ENCODE assay signal across 9 mouse cellular contexts in genomic region chr14:97588182-97588581, GRCm38 (mm10).
DNase-seq lines count a peak whose midpoint lies in the region; ATAC-seq and TF ChIP-seq lines count a peak whose summit lies in the region.
"Had no signal": no experiment of that assay in that cellular context is flagged by ENCODE, and none has a peak within 500 bp of the region (broad histone marks: within the 10 kb centered on the region; RNA-seq: fewer than 3 reads in every experiment).

No protein-coding gene starts in this region.

- no peaks in the 10 kb centered on the region for H3K27me3 ChIP-seq in embryonic facial prominence, embryonic 13.5 days
- no peaks in the 10 kb centered on the region for H3K27me3 ChIP-seq in midbrain, embryonic 13.5 days
- no peaks in the 10 kb centered on the region for H3K27me3 ChIP-seq in stomach, postnatal 0 days (ENCODE audit: control insufficient read depth, insufficient read depth, low read length)

- no peak overlapping the region for H3K4me3 ChIP-seq in embryonic facial prominence, embryonic 13.5 days
- no peak overlapping the region for H3K4me3 ChIP-seq in midbrain, embryonic 13.5 days (replicated peaks)
- no peak overlapping the region for H3K4me3 ChIP-seq in stomach, postnatal 0 days (ENCODE audit: low read depth, low read length)

- H3K9ac ChIP-seq in embryonic facial prominence, embryonic 13.5 days, result no peak overlapping the region
- H3K9ac ChIP-seq in midbrain, embryonic 13.5 days (replicated peaks), result no peak overlapping the region
- no peak overlapping the region for H3K9ac ChIP-seq in stomach, postnatal 0 days (ENCODE audit: low read length)
- H3K9ac ChIP-seq: liver, embryonic 14.5 days had no signal

- 6% methylated on average over 7 of the region's 7 CpGs for WGBS in embryonic facial prominence, embryonic 13.5 days
- WGBS in midbrain, embryonic 13.5 days, result 7% methylated on average over 7 of the region's 7 CpGs
- WGBS in stomach, postnatal 0 days, result 19% methylated on average over 7 of the region's 7 CpGs

- intact Hi-C loops in heart, postnatal 25 days (cut with DNase I), result loop anchor here (1.0 to 5.0 kb wide), 2 partner anchors 29 to 224 kb away; no protein-coding TSS in a partner anchor
- intact Hi-C loops in left cerebral cortex, postnatal 10 days (cut with DNase I), result no loop called here

- no peaks in the 10 kb centered on the region for H3K9me3 ChIP-seq in embryonic facial prominence, embryonic 13.5 days
- H3K9me3 ChIP-seq in midbrain, embryonic 13.5 days, result 0 out of 2 replicates have a peak, but pooled peaks cover 2% of the 10 kb centered on the region
- H3K9me3 ChIP-seq in stomach, postnatal 0 days (ENCODE audit: control insufficient read depth, low read length), result no peaks in the 10 kb centered on the region

- peak; percentile 5 to 12 for DNase-seq in cerebellum, postnatal 25 days
- DNase-seq in cerebellum, adult 11-12 months, result no peak
- DNase-seq in heart, postnatal 25 days (ENCODE audit: low spot score), result peak; percentile 24
- DNase-seq in left cerebral cortex, postnatal 10 days (ENCODE audit: extremely low spot score in 1 of 2, low spot score in 2 of 2), result peak; percentile 39 to 61
- DNase-seq in stomach, postnatal 0 days (ENCODE audit: low spot score), result no peak
- no peak for DNase-seq in spleen, postnatal 36 days (ENCODE audit: low spot score in 2 of 2)

- no peak for ATAC-seq in embryonic facial prominence, embryonic 13.5 days (ENCODE audit: insufficient number of reproducible peaks, insufficient read depth, low FRiP score, low TSS enrichment, low read depth)
- peak; percentile 98 for ATAC-seq in midbrain, embryonic 13.5 days
- ATAC-seq in stomach, postnatal 0 days (ENCODE audit: low FRiP score, low TSS enrichment), result no peak

- TF ChIP-seq CTCF in stomach, postnatal 0 days (IDR thresholded peaks at IDR 0.05; ENCODE audit: low read depth), result no peak

- peak overlapping the region; percentile 7 for H3K4me2 ChIP-seq in embryonic facial prominence, embryonic 13.5 days
- H3K4me2 ChIP-seq in midbrain, embryonic 13.5 days (replicated peaks), result peak overlapping the region; percentile 18; the same call in 1 of the 2 replicates
- 0 out of 2 replicates have a peak overlapping the region, but pooled peaks have one; percentile 12 for H3K4me2 ChIP-seq in stomach, postnatal 0 days (replicated peaks; ENCODE audit: low read depth)

- no peak for TF ChIP-seq EP300 in stomach, postnatal 0 days (optimal IDR thresholded peaks at IDR 0.05)

- H3K4me1 ChIP-seq in embryonic facial prominence, embryonic 13.5 days, result peaks cover 7% of the 10 kb centered on the region; the same call in 1 of the 2 replicates
- peaks cover 7% of the 10 kb centered on the region for H3K4me1 ChIP-seq in midbrain, embryonic 13.5 days (replicated peaks)
- H3K4me1 ChIP-seq in stomach, postnatal 0 days (replicated peaks; ENCODE audit: control insufficient read depth, insufficient read depth), result no peaks in the 10 kb centered on the region

- no peaks in the 10 kb centered on the region for H3K36me3 ChIP-seq in embryonic facial prominence, embryonic 13.5 days
- no peaks in the 10 kb centered on the region for H3K36me3 ChIP-seq in midbrain, embryonic 13.5 days
- no peaks in the 10 kb centered on the region for H3K36me3 ChIP-seq in stomach, postnatal 0 days (ENCODE audit: control insufficient read depth, insufficient read depth, low read length)

- H3K27ac ChIP-seq in embryonic facial prominence, embryonic 13.5 days, result no peak overlapping the region
- no peak overlapping the region for H3K27ac ChIP-seq in midbrain, embryonic 13.5 days
- H3K27ac ChIP-seq in stomach, postnatal 0 days (replicated peaks), result no peak overlapping the region
- H3K27ac ChIP-seq: liver, embryonic 14.5 days had no signal

Comparison
In these comparisons a context has a peak if more than half of its experiments do, and no peak if none do; other contexts are left out.
1. DNase-seq: peak in cerebellum, postnatal 25 days (2 of 2), heart, postnatal 25 days (single experiment) and left cerebral cortex, postnatal 10 days (2 of 2); none in cerebellum, adult 11-12 months (single experiment), stomach, postnatal 0 days (single experiment) and spleen, postnatal 36 days (0 of 2).
2. Peak in every context shown above with its lines, with median percentiles within 50 percentile points of each other: H3K4me2 ChIP-seq.